Mouse (Mus musculus): ENCODE data around the gene Hnf1a.

Gene Hnf1a

DNA sequence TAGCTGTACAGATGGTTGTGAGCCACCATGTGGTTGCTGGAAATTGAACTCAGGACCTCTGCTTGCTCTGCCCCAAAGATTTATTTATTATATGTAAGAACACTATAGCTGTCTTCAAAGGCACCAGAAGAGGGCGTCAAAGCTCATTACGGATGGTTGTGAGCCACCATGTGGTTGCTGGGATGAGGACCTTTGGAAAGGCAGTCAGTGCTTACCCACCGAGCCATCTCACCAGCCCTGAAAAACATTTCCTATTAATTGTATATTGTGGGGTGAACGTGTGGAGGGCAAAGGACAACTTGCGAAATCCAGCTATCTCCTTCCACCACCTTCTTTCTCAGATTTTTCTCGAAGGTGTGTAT lies 8.0 kb upstream of the Hnf1a start:
- no peak for DNase-seq

DNA sequence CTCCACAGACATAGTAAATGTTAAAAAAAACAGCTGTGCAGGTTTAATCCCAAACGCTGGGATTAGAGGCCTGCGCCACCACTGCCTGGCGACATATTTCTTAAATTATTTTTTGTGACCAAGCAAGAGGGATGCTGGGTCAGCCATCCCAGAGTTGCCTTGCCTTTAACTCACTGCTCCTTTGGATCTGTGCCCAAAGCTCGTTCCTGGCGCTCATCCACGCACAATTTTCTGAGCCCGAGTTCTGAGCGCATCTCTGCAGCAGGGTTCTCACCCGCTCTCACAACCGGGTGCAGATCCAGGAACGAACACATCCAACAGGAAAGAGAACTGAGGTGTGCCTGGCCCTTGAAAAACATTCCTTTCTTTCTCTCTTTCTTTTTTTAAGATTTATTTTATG lies 7.6 kb upstream of the Hnf1a start:
- no peak for DNase-seq

DNA sequence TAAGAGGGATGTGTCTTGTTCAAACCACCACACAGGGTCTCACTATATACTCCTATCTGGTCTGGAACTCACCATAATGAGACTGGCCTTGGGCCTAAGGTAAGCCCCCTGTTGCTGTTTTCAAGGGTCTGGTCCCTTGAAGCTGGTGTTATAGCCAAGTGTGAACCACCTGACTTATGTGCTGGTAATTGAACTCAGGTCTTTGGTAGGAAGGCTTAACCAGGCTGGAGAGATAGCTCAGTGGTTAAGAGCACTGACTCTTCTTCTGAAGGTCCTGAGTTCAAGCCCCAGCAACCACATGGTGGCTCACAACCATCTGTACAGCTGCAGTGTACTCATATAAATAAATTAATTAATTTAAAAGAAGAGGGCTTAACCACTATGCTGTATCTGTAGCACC lies 6.0 kb upstream of the Hnf1a start:
- DNase-seq: no peak

DNA sequence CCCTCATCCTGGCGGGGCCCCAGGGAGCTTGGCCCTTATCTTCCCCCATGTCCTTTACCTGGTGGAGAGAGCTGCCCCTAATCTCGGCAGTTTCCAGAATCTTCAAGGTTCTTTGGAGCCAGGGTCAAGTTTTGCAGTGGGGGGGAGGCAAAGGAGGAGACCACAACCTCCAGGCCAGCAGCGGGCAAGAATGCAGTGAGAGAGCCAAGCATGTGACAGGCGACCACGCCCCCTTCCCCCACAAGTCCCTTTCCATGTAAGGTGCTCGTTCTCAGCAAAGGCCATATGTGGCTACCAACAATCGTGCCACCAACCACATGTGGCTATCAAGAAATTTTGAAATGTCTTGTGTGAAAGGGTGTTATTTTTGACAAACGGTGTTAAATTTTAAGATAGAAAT lies 2.2 kb upstream of the Hnf1a start:
- no peak for DNase-seq

DNA sequence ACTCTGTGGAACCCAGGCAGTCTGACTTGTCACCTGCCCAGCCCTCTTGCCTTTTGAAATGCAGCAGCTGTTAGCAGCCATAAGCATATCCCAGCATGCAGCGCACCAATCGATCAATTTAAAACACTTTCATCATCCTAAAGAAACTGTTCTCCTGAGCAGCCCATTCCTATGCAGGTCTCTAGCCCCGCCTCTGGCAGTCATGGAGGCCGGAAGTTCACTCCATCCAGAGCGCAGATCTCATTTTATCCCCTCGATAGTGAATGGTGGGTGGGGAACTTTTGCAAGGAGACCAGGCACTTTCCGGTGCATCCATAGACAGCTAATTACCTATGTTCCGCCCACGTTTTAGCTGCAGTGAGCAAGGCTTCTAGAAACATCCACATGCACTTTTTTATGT lies 1.3 kb upstream of the Hnf1a start:
- no peak for DNase-seq

DNA sequence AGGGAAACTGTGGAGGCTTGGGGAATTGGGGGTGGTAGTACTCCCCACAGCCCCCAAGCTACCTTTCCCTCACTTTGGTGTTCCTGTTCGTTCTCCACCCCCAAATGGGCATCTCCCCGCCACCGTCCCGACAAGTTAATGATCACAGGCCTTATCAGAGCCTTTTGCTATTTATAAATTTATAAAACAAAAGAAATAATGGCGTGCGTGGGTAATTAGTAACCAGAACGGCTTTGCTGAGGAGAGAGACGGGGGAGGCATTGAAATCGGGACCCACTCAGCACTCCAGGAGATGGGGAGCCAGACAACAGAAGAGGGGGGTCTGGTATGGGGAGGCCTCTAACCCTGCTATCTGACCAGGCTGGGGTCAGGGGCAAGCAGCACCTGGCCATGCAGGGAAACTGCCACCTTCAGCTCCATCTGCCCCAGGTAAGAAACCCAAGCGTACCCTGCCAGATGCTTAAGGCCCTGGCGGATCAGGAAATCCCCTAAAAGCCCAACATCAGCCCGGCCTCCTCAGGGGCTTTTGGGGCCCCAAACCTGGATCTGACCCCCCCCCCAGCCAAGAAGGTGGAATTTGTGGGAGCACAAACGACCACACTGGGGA lies 1.2 kb downstream of the Hnf1a start:
- no peak for DNase-seq

DNA sequence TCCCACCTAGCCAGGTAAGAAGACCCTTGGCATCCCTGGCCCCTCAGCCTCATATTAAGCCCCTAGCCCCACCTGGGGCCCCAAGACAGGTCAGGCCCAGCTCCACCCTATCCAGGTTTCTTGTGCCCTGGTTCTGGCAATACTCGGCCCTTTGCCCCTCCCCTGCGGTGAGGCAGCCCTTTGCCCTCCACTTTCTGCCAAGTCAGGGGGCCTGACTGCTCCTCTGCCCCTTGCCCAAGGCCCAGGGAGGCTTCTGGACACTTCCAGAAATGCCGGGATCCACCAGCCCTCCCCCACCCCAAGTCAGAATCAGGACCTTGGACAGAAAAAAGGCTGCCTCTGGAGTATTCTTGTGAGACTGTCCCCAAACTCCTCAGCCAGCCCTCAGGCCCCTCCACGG lies 1.8 kb downstream of the Hnf1a start:
- no peak for DNase-seq

DNA sequence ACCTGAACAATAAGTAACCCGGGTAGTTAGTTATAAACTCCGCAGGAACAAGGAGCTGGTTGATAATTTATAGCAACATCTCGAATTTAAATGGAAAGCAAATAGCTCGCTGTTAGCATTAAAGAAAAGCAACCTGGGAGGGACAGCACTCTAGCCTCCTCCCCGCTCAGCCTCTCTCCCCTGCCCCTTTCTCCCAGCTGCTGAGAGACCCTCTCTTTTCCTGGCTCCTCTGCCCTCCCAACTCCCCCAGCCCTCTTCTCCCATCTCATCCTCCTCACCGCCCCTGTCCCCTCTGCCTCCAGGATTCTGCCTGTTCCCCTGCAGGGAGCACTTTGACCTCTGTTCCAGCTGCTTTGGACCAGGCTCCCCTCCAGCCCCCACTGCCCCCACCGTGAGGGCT lies 2.2 kb downstream of the Hnf1a start:
- DNase-seq: no peak

DNA sequence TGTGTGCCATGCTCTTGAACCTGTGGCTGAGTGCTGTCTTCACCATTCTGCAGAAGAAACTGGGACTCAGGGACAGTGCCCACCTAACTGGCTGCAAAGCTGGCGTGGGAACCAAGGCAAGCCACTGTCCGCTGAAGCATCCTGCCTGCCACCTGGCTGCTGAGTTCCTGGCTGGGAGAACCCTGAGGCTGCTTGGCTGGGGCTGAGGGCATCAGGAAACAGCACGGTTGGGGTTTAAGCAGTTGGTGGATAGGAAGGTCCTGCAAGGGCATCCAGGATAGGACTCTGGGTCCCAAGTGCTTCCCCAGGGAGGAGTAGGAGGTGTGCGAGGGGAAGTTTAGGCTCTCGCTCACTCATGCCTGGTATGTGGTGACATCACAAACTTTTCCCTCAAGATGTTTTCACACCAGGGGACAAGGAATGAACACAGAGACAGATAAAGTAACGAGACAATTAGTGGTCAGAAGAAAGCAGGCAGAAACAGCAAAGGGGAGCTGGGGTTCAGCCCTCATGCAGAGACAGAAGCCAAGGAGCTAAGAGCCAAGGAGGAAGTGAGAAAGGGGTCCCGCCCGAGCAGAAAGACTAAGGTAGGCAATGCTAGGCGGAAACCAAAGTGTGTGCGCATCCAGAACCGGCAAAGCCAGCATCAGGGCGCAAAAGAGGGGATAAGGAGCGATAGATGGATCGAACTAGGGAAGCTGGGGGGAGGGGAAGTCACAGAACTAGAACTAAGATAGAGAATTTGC lies 3.2 kb downstream of the Hnf1a start:
- DNase-seq: no peak

DNA sequence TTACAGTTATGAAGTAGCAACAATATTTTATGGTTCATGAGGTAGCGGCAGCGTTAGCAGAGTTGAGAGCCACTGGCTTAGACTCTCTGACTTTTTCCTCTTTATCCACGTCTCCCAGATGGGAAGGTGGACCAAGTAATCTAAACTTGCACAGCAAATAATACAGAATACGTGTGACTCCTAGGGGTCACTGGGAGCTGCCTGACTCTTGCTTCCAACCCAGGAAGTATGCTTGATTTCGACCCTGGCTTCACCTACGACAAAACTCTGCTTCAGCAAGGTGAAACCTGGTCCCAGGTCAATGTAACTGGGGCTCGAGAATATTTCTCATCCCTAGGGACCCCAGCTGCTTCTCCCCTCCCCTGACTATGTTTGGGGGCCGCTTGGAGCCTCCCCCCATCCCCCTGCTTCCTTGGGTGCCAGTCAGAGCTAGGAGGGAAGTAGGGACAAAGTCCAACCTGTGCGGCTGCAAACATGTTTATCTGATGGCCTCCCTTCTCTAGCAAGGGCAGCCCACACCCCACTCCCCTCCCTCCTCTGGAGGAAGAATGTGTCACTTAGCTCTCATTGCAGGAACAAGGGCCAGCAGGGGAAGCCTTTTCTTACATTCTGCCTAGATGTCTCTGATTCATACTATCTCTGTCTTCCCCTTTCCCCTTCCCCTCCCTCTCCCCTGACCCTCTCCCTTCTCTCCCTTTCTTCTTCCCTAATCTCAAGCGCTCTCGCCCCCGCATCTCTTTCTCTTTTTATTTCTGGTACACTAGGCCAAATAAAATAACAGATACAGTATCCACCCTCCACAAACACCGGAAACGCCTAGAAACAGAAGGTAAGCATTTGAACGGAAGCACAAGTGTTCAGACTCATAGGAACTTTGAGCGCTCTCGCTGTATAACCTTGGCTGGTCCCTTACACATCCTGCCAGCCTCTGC lies 5.7 kb downstream of the Hnf1a start:
- DNase-seq: no peak

DNA sequence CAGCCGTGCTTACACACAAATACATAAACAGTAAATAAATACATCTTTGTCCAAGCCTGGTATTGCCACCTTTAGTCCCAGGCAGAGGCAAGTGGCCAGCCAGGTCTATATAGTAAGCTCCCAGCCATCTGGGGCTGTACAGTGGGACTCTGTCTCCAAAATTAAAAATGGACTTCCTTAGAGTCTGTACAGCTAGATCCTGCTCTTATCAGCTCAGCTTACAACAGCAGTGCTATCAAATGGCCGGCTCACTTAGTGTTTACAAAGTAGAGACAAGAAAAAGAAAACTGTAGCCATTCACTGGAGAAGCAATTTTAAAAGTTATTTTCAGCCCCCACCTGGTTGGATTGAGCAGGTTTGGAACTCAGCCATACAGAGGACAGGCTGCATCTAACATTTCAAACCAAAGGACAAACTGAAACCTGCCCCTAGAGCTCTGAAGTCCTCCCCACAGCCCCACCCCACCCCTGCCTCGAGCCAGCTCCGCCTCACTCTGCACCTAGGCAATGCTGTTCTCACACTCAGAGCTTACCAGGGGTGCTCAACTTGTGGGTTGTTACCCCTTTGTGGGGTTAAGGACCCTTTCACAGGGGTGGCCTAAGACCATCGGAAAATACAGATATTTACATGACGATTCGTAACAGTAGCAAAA lies 6.5 kb downstream of the Hnf1a start:
- no peak for DNase-seq

DNA sequence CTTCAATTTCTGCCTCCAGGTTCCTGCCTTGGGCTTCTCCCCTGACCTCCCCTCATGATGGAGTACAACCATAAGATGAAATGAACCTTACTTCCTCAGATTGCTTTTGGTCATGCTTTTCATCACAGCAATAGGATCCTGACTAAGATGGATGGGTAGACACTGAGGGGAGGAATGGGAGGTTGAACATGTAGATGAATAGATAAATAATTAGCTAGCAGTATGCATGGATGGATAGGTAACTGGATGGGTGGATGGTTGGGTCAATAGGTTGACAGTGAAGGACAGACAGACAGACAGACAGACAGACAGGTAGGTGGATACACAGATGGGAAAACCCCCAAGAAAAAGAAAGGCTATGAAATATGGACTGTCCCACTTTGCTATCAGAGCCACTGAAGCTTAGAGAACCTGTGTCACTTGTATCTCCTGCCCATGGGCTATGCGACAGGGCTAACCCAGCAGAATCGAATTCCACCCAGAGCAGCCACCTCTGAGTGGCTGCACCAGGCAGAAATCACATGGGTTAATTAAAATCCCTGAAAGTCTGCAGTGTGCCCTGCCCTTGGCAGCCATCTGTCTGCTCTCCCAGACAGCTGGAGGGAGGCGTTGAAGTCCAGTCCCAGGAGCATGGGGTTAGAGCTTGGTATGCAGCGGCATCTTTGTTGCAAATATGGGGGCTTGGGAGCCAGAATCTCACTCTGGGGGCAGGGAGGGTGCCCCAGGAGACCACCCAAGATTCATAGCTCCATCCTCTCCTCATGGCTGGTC lies 9.1 kb downstream of the Hnf1a start:
- no peak for DNase-seq

DNA sequence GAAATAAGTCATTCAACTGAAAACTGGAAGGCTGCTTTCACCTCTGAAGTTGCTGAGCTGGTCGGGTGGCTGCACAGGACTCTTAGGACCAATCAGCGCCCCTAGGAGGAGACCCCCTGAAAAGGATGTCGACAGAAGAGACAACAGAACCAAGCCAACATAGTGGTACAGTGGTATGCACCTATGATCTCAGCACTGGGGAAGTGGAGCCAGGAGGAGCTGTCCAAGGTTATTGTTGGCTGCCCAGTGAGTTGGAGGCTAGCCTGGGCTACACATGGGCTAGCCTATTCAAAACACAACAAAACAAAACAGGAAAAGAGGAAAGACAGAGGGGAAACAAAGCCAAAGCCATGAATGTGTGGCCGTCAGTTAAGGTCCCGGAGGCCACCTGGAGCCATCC lies 12.8 kb downstream of the Hnf1a start:
- DNase-seq: no peak

DNA sequence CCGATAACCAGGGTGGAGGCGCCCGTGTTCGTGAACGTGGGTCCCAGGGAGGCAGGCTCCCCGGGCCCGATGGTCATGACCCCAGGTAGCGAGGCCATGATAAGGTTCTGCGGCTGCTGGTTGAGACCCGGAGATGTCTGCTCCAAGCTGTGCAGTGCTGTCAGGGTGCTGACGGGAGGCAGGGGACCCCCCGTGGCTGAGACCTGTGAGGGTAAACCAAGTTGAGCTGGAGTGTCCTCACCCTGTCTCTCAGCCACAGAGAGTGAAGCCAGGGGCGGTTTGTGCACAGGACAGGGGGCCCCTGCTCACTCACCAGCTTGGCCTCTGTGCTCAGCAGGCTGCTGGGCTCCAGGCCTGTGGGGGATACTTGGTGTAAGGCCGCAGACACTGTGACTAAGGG lies 17.6 kb downstream of the Hnf1a start:
- no peak for DNase-seq

DNA sequence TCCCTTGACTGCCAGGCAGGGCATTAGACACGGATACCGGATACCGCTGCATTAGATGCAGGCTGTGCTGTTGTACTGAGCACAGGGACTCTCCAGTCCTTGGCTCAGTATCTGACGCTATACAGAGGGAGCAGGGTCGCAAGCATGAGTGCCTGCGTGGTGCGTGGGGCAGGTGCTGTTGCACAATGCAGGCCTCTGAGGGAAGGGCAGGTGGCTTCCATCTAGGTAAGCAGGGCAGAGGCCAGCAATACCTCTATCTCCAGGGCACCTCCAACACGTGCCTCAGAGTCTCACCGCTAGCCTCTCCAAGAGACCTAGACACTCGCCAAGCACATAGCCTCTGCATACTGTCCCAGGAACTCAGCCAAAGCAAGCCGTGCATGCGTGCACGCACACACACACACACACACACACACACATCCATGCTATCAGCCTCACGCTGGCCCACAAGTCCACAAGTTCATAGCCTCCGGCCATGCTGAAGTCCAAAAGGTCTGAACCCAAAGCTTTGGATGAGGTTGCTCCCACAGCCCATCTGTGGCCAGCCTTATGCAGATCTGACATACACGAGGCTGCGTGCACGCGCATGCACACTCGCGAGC lies 19.5 kb downstream of the Hnf1a start:
- DNase-seq: no peak

DNA sequence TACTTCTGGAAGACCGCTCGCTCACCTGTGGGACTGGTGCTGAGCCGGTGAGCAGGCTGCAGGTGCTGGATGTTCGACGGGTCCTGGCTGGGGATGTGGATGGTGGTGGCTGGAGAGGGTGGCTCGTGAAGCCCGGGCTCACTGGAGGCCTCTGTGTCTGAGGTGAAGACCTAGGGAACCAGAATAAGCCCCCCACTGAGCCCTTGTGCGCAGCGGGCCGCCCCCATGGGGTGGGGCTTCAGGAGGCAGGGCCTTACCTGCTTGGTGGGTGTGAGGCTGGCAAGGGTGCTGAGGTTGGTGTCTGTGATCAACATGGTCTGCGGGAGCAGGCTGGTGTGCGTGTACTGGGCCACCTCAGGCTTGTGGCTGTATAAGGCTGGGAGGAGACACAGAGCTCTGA lies 20.2 kb downstream of the Hnf1a start:
- no peak for DNase-seq

DNA sequence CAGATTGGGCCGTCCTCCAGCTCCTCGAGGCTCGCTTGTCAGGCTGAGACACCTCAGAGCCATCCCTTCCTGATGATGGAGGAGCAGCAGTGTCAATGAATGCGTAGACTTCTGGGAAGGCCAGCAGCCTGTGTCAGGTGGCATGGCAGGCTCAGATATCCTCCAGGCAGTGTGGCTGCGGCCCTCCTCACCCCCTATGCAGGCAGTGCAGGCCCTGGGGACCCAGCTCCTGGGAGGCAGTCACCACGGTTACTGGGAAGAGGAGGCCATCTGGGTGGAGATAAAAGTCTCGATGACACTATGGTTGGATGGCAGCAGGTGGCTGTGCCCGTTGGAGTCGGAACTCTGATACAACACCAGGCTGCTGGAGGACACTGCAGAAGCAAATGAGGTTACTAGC lies 21.1 kb downstream of the Hnf1a start:
- DNase-seq: no peak

DNA sequence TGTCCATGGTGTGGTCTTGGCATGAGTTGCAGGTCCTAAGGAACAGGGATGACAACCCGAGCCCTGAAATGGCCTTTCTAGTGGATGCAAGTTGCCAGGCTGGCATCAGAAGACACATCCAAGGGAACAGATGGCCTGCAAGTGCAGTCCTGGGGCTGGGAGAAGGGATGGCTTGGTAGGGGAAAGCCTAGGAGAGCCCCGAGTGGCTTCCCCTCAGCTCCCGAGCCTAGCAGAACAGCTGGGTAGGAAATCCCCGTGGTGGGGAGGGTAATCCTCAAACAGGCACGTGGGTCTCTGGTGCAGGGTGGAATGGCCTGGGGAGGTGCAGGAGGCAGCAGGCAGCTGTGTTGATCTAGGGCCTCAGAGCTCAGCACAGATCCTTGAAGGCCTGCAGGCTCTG lies 21.6 kb downstream of the Hnf1a start:
- no peak for DNase-seq

DNA sequence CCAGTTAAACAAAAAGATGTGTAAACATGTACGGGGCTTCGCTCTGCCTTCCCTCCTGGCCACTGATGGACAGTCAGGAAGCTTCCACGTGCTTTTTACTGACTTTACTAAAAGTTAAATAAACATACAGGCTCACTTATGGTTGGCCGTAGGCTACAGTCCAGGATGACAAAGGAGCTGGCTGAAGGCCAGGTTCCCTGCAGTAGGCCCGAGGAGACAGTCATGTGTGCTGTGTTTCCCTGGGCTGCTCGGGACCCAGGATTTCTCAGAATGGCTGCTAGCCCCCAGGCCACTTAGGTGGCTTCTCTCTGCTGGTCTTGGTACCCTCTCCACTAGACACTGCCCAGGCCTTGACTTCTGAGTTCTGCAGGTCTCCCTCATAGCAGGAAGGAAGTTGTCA lies 22.0 kb downstream of the Hnf1a start:
- DNase-seq: no peak

DNA sequence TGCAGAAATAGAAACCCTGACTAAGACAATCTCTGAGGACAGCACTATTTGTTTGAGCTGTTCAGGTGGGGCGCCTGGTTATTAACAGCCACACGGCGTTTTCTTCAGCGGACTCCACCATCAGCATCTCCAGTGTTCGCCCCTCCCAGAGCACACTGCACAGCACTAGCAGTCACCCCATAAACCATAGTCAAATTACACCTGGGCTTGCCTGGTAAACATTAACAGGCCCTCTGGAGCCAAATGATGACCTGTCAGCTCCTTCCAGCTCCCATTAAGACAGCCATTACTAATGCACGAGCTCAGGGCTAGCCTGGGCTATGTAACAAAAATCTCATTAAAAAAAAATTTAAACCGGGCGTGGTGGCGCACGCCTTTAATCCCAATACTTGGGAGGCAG lies 25.8 kb downstream of the Hnf1a start:
- no peak for DNase-seq

DNA sequence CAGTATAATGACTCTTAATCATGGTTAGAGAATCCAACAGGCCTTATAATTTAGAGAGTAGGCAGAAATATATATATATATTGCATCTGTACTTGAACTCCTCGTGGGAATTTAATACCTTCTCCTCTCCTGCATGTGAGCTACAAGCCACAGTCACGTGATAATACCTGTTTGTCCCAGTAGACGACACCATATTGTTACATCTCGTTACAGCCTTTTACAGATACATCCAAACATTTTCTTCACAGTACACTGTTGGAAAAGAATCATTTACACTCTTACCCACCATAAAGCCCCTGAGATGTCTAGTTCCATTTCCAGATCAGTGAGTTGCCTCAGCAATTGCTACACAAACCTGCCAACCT lies 28.1 kb downstream of the Hnf1a start:
- no peak for DNase-seq

DNA sequence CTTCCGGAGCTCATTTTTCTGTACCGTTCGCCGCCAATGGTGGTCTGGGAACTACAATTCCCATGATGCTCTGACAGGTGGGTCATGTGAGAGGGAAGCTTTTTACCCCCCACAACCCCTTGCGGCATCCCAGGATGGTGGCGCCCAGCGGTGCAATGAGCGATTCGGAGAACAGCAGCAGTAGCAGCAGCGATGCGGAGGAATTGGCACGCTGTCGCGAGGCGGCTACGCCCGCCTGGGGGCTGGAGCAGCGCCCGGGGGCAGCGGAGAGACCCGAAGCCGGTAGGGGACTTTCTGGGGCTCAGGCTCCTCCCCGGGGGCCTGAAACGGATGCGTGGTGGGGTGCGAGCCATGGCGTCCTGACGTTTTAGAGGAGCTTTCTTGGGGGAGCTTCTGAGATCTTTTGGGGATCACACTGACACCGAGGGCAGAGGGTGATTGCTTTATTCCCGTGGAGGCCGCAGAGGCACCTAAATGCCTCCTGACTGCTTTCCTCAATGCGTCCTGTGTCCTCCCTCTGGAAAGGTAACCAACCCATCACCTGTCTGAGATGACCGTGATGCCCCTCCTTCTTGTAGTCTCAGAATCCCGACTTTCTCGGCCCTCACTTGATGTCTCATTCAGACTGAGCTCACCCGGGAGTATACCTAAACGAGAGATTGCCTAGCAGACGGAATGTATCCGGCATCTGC lies 28.7 kb downstream of the Hnf1a start, which contains the start of gene 2210016L21Rik:
2210016L21Rik (plus strand) TSS at position 85 of the 692 bp plus-strand sequence.
- peak; percentile 68 to 75 for DNase-seq

Data from spleen, adult 18-20 months (tissue).